Mouse (Mus musculus) forebrain, embryonic 11.5 days (tissue): ENCODE data around the gene Plg. TPM values are rescaled to one million over a fixed set of nuclear protein-coding genes. Genes with fewer than 3 reads are reported as not detected.

Source experiments
- ATAC-seq: fragments of 200-750 bp; cut with Nextera tagmentation; replicated peaks from 2 replicates; pipeline ENCODE4 v1.8.0; 2017; ENCODE audit warnings: moderate TSS enrichment; ENCODE audit not compliant: low FRiP score
- DNase-seq: peaks from one replicate; pipeline ENCODE4 v3.0.0-alpha.2; 2017; ENCODE audit warnings: low spot score
- H3K27ac ChIP-seq: fragments of 300-500 bp; sonication (generic); 2 replicates; pipeline ENCODE4 v1.5.1; 2014; ENCODE audit warnings: low read depth, low read length
- H3K27me3 ChIP-seq: fragments of 300-500 bp; sonication (generic); 2 replicates; pipeline ENCODE4 v1.6.1; 2014; ENCODE audit warnings: mild to moderate bottlenecking, low read length, mixed read lengths; ENCODE audit not compliant: control insufficient read depth, insufficient read depth
- H3K36me3 ChIP-seq: fragments of 300-500 bp; sonication (generic); 2 replicates; pipeline ENCODE4 v1.6.1; 2014; ENCODE audit warnings: mild to moderate bottlenecking, low read length, moderate library complexity, mixed read lengths; ENCODE audit not compliant: control insufficient read depth, insufficient read depth
- H3K4me1 ChIP-seq: fragments of 300-500 bp; sonication (generic); replicated peaks from 2 replicates; pipeline ENCODE4 v1.6.1; 2014; ENCODE audit warnings: low read length, mixed read lengths; ENCODE audit not compliant: control insufficient read depth, insufficient read depth
- H3K4me2 ChIP-seq: fragments of 300-500 bp; sonication (generic); 2 replicates; pipeline ENCODE4 v1.6.1; 2014; ENCODE audit warnings: low read depth, mild to moderate bottlenecking, low read length, moderate library complexity, mixed read lengths; ENCODE audit not compliant: severe bottlenecking
- H3K4me3 ChIP-seq: fragments of 300-500 bp; sonication (generic); 2 replicates; pipeline ENCODE4 v1.5.1; 2014; ENCODE audit warnings: low read depth, low read length
- H3K9ac ChIP-seq: fragments of 300-500 bp; sonication (generic); 2 replicates; pipeline ENCODE4 v1.6.1; 2014; ENCODE audit warnings: low read length
- H3K9me3 ChIP-seq: fragments of 300-500 bp; sonication (generic); 2 replicates; pipeline ENCODE4 v1.6.1; 2016; ENCODE audit warnings: low read length, mixed read lengths; ENCODE audit not compliant: control insufficient read depth
- WGBS: fragments of 180-500 bp; shearing (Covaris S2); extraction: QIAGEN DNeasy Blood & Tissue Kit; methylation state at CpG from one replicate; pipeline ENCODE4 v1.1.7; 2014; 5-methylcytosine and 5-hydroxymethylcytosine counted together
- polyA plus RNA-seq: library from polyadenylated mRNA; unstranded; fragments of >200 nt; fragmentation: Nextera tagmentation; extraction: Ambion mirVana; gene quantifications from 2 replicates; pipeline ENCODE4 v1.2.1, GENCODE M21; 2014

Gene Plg
- polyA plus RNA-seq: 0.07 TPM in 1 of 2 replicates, not detected in the other

- no peak within 1 kb of the TSS for H3K4me3 ChIP-seq
- no peak within 1 kb of the TSS for H3K4me2 ChIP-seq
- ATAC-seq: no peak
- no peak within 1 kb of the TSS for H3K9ac ChIP-seq
- no peak within 1 kb of the TSS for H3K27ac ChIP-seq
- DNase-seq: no peak
- H3K4me1 ChIP-seq: no peaks in the 10 kb centered on the region
- H3K9me3 ChIP-seq: no peaks in the 10 kb centered on the region
- WGBS: 90% methylated on average over 11 of the region's 11 CpGs
- H3K36me3 ChIP-seq: no peaks in the 10 kb centered on the region
- H3K27me3 ChIP-seq: no peaks in the 10 kb centered on the region
Observed at GRCm38 (mm10) chr17:12377981-12378705, at the start of gene Plg. Gene Plg, plus strand, starts transcription at chr17:12378608.

GRCm38 (mm10) chr17:12335115-12335514 is 43.3 kb upstream of the Plg start:
- no peaks in the 10 kb centered on the region for H3K4me1 ChIP-seq
- no peak overlapping the region for H3K4me3 ChIP-seq
- WGBS: 57% methylated on average over 6 of the region's 6 CpGs
- H3K9ac ChIP-seq: no peak overlapping the region
- no peak for ATAC-seq
- no peak for DNase-seq
- no peak overlapping the region for H3K27ac ChIP-seq
- no peaks in the 10 kb centered on the region for H3K27me3 ChIP-seq
- no peaks in the 10 kb centered on the region for H3K36me3 ChIP-seq
- no peaks in the 10 kb centered on the region; the same call in 1 of the 2 replicates for H3K9me3 ChIP-seq
- H3K4me2 ChIP-seq: no peak overlapping the region

GRCm38 (mm10) chr17:12336073-12336868 is 42.1 kb upstream of the Plg start:
- no peak overlapping the region for H3K4me2 ChIP-seq
- no peak overlapping the region for H3K9ac ChIP-seq
- H3K9me3 ChIP-seq: no peaks in the 10 kb centered on the region; the same call in 1 of the 2 replicates
- H3K4me1 ChIP-seq: no peaks in the 10 kb centered on the region
- H3K4me3 ChIP-seq: no peak overlapping the region
- no peak for ATAC-seq
- 86% methylated on average over 19 of the region's 19 CpGs for WGBS
- no peak for DNase-seq
- H3K27me3 ChIP-seq: no peaks in the 10 kb centered on the region
- H3K36me3 ChIP-seq: no peaks in the 10 kb centered on the region
- H3K27ac ChIP-seq: no peak overlapping the region

GRCm38 (mm10) chr17:12337156-12337555 is 41.3 kb upstream of the Plg start:
- Histone ChIP-seq H3K4me2 (no peak overlapping the region), H3K36me3 (no peaks in the 10 kb centered on the region), H3K9ac (no peak overlapping the region), H3K27ac (no peak overlapping the region), H3K4me1 (no peaks in the 10 kb centered on the region), H3K27me3 (no peaks in the 10 kb centered on the region), H3K4me3 (no peak overlapping the region), H3K9me3 (no peaks in the 10 kb centered on the region; the same call in 1 of the 2 replicates)
- 85% methylated on average over 4 of the region's 4 CpGs for WGBS
- no peak for DNase-seq
- no peak for ATAC-seq

GRCm38 (mm10) chr17:12343702-12344376 is 34.6 kb upstream of the Plg start:
- DNase-seq (peak; percentile 62), ATAC-seq (no peak)
- H3K36me3 ChIP-seq: no peaks in the 10 kb centered on the region
- no peak overlapping the region for H3K9ac ChIP-seq
- no peaks in the 10 kb centered on the region for H3K27me3 ChIP-seq
- WGBS: 79% methylated on average over 9 of the region's 9 CpGs
- no peaks in the 10 kb centered on the region; the same call in 1 of the 2 replicates for H3K9me3 ChIP-seq
- H3K4me2 ChIP-seq: no peak overlapping the region
- no peak overlapping the region for H3K4me3 ChIP-seq
- no peaks in the 10 kb centered on the region for H3K4me1 ChIP-seq
- H3K27ac ChIP-seq: no peak overlapping the region

DNA sequence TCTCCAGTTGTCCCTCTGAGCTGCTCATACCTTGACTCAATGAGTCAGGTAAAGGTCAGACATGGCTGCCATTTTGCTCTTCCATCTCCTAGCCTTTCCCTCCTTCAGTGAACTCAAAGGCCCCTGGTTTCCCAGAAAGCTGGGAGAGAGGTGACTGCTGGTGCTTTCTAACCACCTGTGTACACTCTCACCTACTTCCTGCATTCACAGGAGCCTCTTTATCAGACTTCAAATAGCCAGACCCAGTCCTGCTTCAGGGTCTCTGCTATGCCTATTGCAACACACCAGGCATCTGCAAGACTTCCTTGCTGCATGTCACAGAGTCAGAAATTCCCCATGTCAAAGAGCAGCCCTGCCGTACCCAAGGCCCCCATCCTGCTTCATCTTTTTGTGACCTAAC is 30.9 kb upstream of the Plg start:
- Histone ChIP-seq H3K4me3 (no peak overlapping the region), H3K4me2 (no peak overlapping the region), H3K36me3 (no peaks in the 10 kb centered on the region), H3K27ac (no peak overlapping the region), H3K9me3 (no peaks in the 10 kb centered on the region), H3K27me3 (no peaks in the 10 kb centered on the region), H3K9ac (no peak overlapping the region), H3K4me1 (no peaks in the 10 kb centered on the region)
- DNase-seq (no peak), ATAC-seq (no peak)
- WGBS: 86% methylated on average over 1 of the region's 1 CpGs

DNA sequence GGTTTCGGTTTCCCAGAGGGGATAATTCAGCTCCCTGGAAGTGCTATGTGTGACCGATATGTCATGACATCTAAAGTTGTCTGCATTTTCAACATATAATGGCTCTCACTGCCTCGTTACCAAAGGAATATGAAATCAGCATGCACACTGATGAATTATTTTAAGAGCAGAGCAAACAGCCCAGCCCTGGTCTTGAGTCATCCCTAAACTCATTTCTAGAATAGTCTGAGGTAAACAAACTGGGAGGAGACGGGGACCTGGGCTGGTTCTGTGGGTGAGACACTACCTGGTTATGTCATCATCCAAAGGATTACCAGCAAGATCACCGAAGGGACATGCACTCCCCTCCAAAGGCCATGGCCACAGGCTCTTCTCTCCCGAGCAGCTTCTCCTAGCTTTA is 26.8 kb upstream of the Plg start:
- Histone ChIP-seq H3K4me1 (peaks cover 4% of the 10 kb centered on the region; the same call in 1 of the 2 replicates), H3K4me2 (no peak overlapping the region), H3K9me3 (no peaks in the 10 kb centered on the region), H3K27ac (no peak overlapping the region), H3K36me3 (no peaks in the 10 kb centered on the region), H3K27me3 (no peaks in the 10 kb centered on the region), H3K9ac (no peak overlapping the region), H3K4me3 (no peak overlapping the region)
- ATAC-seq: no peak
- no peak for DNase-seq
- 87% methylated on average over 6 of the region's 6 CpGs for WGBS

DNA sequence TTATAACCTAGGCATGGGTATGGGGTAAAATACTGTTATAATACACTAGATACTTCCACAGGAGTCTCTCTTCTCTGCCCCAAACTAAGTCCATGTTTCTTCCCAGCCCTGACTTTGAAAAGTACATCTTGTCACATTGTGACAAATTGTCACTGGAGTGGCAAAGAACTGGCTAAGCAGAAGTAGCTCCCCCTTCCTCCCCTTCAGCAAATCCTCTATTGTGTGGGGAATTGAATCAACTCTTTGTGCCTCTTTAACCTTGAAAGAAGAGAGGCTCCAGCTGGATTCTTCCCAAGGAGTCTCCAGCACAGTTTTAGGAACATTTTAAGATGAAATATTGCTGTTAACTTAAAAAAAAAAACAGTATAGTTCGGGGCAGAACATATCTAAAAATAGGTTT is 25.6 kb upstream of the Plg start:
- no peak overlapping the region for H3K27ac ChIP-seq
- H3K27me3 ChIP-seq: no peaks in the 10 kb centered on the region
- no peak for ATAC-seq
- no peak overlapping the region for H3K4me2 ChIP-seq
- DNase-seq: no peak
- peaks cover 4% of the 10 kb centered on the region; the same call in 1 of the 2 replicates for H3K4me1 ChIP-seq
- no peaks in the 10 kb centered on the region for H3K9me3 ChIP-seq
- no peak overlapping the region for H3K9ac ChIP-seq
- WGBS: 83% methylated on average over 1 of the region's 1 CpGs
- no peaks in the 10 kb centered on the region for H3K36me3 ChIP-seq
- no peak overlapping the region for H3K4me3 ChIP-seq
